Mouse (Mus musculus) liver, embryonic 14.5 days (tissue): ENCODE data around the gene Ppp2r1b. TPM values are rescaled to one million over a fixed set of nuclear protein-coding genes. Genes with fewer than 3 reads are reported as not detected.

ENCODE experiments used
- ATAC-seq: fragments of 200-750 bp; cut with Nextera tagmentation; 2 replicates; pipeline ENCODE4 v1.8.0; 2017; ENCODE audit warnings: moderate number of reproducible peaks, mild to moderate bottlenecking, moderate library complexity; ENCODE audit not compliant: insufficient read depth
- DNase-seq, 3 experiments: peaks; one replicate each; pipeline ENCODE4 v3.0.0-alpha.2; 2012 to 2013; ENCODE audit warnings: low read depth in 3 of 3, low spot score in 3 of 3
- H3K27ac ChIP-seq: fragments of 300-500 bp; sonication (generic); 2 replicates; pipeline ENCODE4 v1.5.1; 2014; ENCODE audit warnings: moderate library complexity, mild to moderate bottlenecking, control low read depth, inconsistent platforms
- H3K27me3 ChIP-seq: fragments of 300-500 bp; sonication (generic); 2 replicates; pipeline ENCODE4 v1.6.1; 2014; ENCODE audit warnings: mild to moderate bottlenecking, low read length, moderate library complexity; ENCODE audit not compliant: control insufficient read depth, insufficient read depth
- H3K36me3 ChIP-seq: fragments of 300-500 bp; sonication (generic); replicated peaks from 2 replicates; pipeline ENCODE4 v1.6.1; 2014; ENCODE audit warnings: low read depth; ENCODE audit not compliant: control insufficient read depth, insufficient read depth
- H3K4me1 ChIP-seq, 2 experiments: fragments of 200-500 bp in 1 of 2; fragments of 300-500 bp in 1 of 2; sonication (generic) in 1 of 2; replicated peaks; 2 replicates each; pipeline ENCODE4 v1.6.1; 2012 to 2014; ENCODE audit warnings: antibody characterized with exemption in 1 of 2, inconsistent platforms in 1 of 2, low read length in 1 of 2; ENCODE audit not compliant: control insufficient read depth in 2 of 2, insufficient read depth in 2 of 2
- H3K4me2 ChIP-seq: fragments of 300-500 bp; sonication (generic); 2 replicates; pipeline ENCODE4 v1.6.1; 2014; ENCODE audit warnings: low read depth, mild to moderate bottlenecking, control low read depth, moderate library complexity
- H3K4me3 ChIP-seq, 2 experiments: fragments of 200-500 bp in 1 of 2; fragments of 300-500 bp in 1 of 2; sonication (generic) in 1 of 2; 2 replicates each; pipeline ENCODE4 v1.5.1; 2012 to 2014; ENCODE audit warnings: low read depth in 2 of 2, low read length in 2 of 2, mild to moderate bottlenecking in 2 of 2, control low read depth in 1 of 2, inconsistent platforms in 1 of 2, moderate library complexity in 1 of 2; ENCODE audit not compliant: insufficient read depth in 1 of 2
- H3K9ac ChIP-seq: fragments of 300-500 bp; sonication (generic); replicated peaks from 2 replicates; pipeline ENCODE4 v1.6.1; 2014; ENCODE audit warnings: mild to moderate bottlenecking, control low read depth, moderate library complexity
- H3K9me3 ChIP-seq: fragments of 300-500 bp; sonication (generic); 2 replicates; pipeline ENCODE4 v1.6.1; 2016; ENCODE audit warnings: low read length, mixed read lengths; ENCODE audit not compliant: control insufficient read depth
- CTCF ChIP-seq: IDR thresholded peaks from 2 replicates; pipeline ENCODE4 v1.5.1; 2016; ENCODE audit warnings: antibody characterized with exemption, low read depth, control low read depth
- EP300 ChIP-seq: IDR thresholded peaks from 2 replicates; pipeline ENCODE4 v1.6.1; 2016; ENCODE audit warnings: antibody characterized with exemption, low read depth
- WGBS: fragments of 180-500 bp; shearing (Covaris S2); extraction: QIAGEN DNeasy Blood & Tissue Kit; methylation state at CpG from one replicate; pipeline ENCODE4 v1.1.7; 2014; ENCODE audit not compliant: insufficient replicate concordance; 5-methylcytosine and 5-hydroxymethylcytosine counted together
- polyA plus RNA-seq, 2 experiments: library from polyadenylated mRNA; depleted of rRNA in 1 of 2; stranded (reverse) in 1 of 2; unstranded in 1 of 2; fragments of >200 nt; fragmentation: Nextera tagmentation in 1 of 2; extraction: Ambion mirVana in 1 of 2; gene quantifications; 2 replicates each; pipeline versions ENCODE4 v1.2.1 to v1.2.3; 2012 to 2014

The Ppp2r1b gene
- polyA plus RNA-seq, 2 experiments, result 27.7 to 69.1 TPM

- ATAC-seq, result no peak
- Histone ChIP-seq H3K36me3 (peaks cover 10% of the 10 kb centered on the region), H3K27me3 (no peaks in the 10 kb centered on the region), H3K4me2 (no peak overlapping the region), H3K4me3 (no peak overlapping the region), H3K9ac (0 out of 2 replicates have a peak overlapping the region, but pooled peaks have one; percentile 16), H3K9me3 (peaks cover 3% of the 10 kb centered on the region), H3K27ac (peak overlapping the region; percentile 35), H3K4me1 (peaks cover 46 to 51% of the 10 kb centered on the region in 2 experiments)
- TF ChIP-seq CTCF (no peak), EP300 (no peak)
- 87% methylated on average over 6 of the region's 6 CpGs for WGBS
- no peak for DNase-seq
Measured at GRCm38 (mm10) chr9:50821651-50822050, 23.4 kb upstream of the Ppp2r1b start.

GRCm38 (mm10) chr9:50822216-50822615, 22.9 kb upstream of the Ppp2r1b start:
- Histone ChIP-seq H3K27me3 (no peaks in the 10 kb centered on the region), H3K9ac (peak overlapping the region; percentile 16; the same call in 1 of the 2 replicates), H3K9me3 (no peaks in the 10 kb centered on the region; the same call in 1 of the 2 replicates), H3K4me1 (peaks cover 42 to 46% of the 10 kb centered on the region in 2 experiments), H3K36me3 (peaks cover 4% of the 10 kb centered on the region), H3K4me3 (no peak overlapping the region), H3K4me2 (no peak overlapping the region), H3K27ac (peak overlapping the region; percentile 35)
- DNase-seq (no peak), ATAC-seq (no peak)
- TF ChIP-seq EP300 (no peak), CTCF (no peak)
- WGBS, result 83% methylated on average over 5 of the region's 5 CpGs

- WGBS, result 24% methylated on average over 11 of the region's 11 CpGs
- no peaks in the 10 kb centered on the region for H3K27me3 ChIP-seq
- peaks cover 33 to 35% of the 10 kb centered on the region in 2 experiments for H3K4me1 ChIP-seq
- peak overlapping the region; percentile 41 for H3K9ac ChIP-seq
- H3K36me3 ChIP-seq, result peaks cover 7% of the 10 kb centered on the region
- peak overlapping the region; percentile 72 for H3K4me2 ChIP-seq
- DNase-seq, result peak; percentile 84 to 91 (median 86)
- peak overlapping the region; percentile 17 to 40; a peak in 3 of 4 replicates for H3K4me3 ChIP-seq
- TF ChIP-seq CTCF, result no peak
- peak; percentile 98 for TF ChIP-seq EP300
- peak overlapping the region; percentile 97 for H3K27ac ChIP-seq
- peak; percentile 99 for ATAC-seq
- no peaks in the 10 kb centered on the region for H3K9me3 ChIP-seq
Measured at GRCm38 (mm10) chr9:50823779-50824453, 21.2 kb upstream of the Ppp2r1b start.

- DNase-seq, result no peak
- Histone ChIP-seq H3K27me3 (no peaks in the 10 kb centered on the region), H3K9ac (no peak overlapping the region), H3K4me1 (peaks cover 8 to 14% of the 10 kb centered on the region in 2 experiments), H3K27ac (no peak overlapping the region; the same call in 1 of the 2 replicates), H3K36me3 (peaks cover 4% of the 10 kb centered on the region), H3K9me3 (no peaks in the 10 kb centered on the region), H3K4me3 (no peak overlapping the region), H3K4me2 (no peak overlapping the region)
- WGBS, result 94% methylated on average over 5 of the region's 5 CpGs
- no peak for ATAC-seq
- TF ChIP-seq CTCF (no peak), EP300 (no peak)
Measured at GRCm38 (mm10) chr9:50831514-50831913, 13.6 kb upstream of the Ppp2r1b start.

GRCm38 (mm10) chr9:50832162-50832561, 12.9 kb upstream of the Ppp2r1b start:
- TF ChIP-seq EP300 (no peak), CTCF (no peak)
- no peak for ATAC-seq
- Histone ChIP-seq H3K36me3 (peaks cover 4% of the 10 kb centered on the region), H3K4me1 (peaks cover 8 to 15% of the 10 kb centered on the region in 2 experiments), H3K27ac (peak overlapping the region; percentile 39), H3K27me3 (no peaks in the 10 kb centered on the region), H3K4me2 (no peak overlapping the region), H3K9ac (peak overlapping the region; percentile 11; the same call in 1 of the 2 replicates), H3K4me3 (no peak overlapping the region), H3K9me3 (no peaks in the 10 kb centered on the region)
- no peak for DNase-seq
- WGBS, result 95% methylated on average over 4 of the region's 4 CpGs
